Mouse (Mus musculus): ENCODE measurements at regions not wholly inside any gene's neighbourhood (a gene's known extent, or its start where the extent isn't known, plus 50 kb on each side); places are given as distances from the start of the nearest gene placed in this dataset.

- no peak overlapping the region for H3K9ac ChIP-seq (ENCODE audit: control insufficient read depth, low read depth, low read length, poor library complexity, severe bottlenecking)
- no peak overlapping the region for H3K4me3 ChIP-seq (ENCODE audit: control insufficient read depth in 1 of 2, insufficient read depth in 1 of 2, low read depth in 2 of 2, low read length in 2 of 2)
- no peaks in the 10 kb centered on the region for H3K4me1 ChIP-seq (ENCODE audit: control insufficient read depth in 1 of 2, insufficient read depth in 2 of 2, low read length in 2 of 2)
- no peaks in the 10 kb centered on the region for H3K36me3 ChIP-seq (ENCODE audit: control insufficient read depth in 1 of 2, insufficient read depth in 2 of 2, low read length in 2 of 2)
- no peak for TF ChIP-seq POLR2AphosphoS2 (IDR thresholded peaks at IDR 0.05; ENCODE audit: low read length)
- no peak for TF ChIP-seq GATA1 (IDR thresholded peaks at IDR 0.05; ENCODE audit: low read depth, low read length)
- TF ChIP-seq MYC (IDR thresholded peaks at IDR 0.05; ENCODE audit: low read depth, low read length): no peak
- no peak for TF ChIP-seq CHD2 (IDR thresholded peaks at IDR 0.05; ENCODE audit: low read length)
- no peak for TF ChIP-seq ZMIZ1 (IDR thresholded peaks at IDR 0.05; ENCODE audit: low read depth, low read length)
- TF ChIP-seq JUND (IDR thresholded peaks at IDR 0.05; ENCODE audit: low read depth, low read length): no peak
- no peak for TF ChIP-seq MAZ (IDR thresholded peaks at IDR 0.05; ENCODE audit: low read depth, low read length)
- H3K27me3 ChIP-seq (ENCODE audit: control insufficient read depth in 1 of 2, insufficient read depth in 2 of 2, low read length in 2 of 2): no peaks in the 10 kb centered on the region
- H3K79me2 ChIP-seq (ENCODE audit: control insufficient read depth, insufficient read depth, low read length, poor library complexity): no peaks in the 10 kb centered on the region
- DNase-seq (ENCODE audit: low read depth, low spot score): no peak
- H3K9me3 ChIP-seq (replicated peaks; ENCODE audit: insufficient read depth, low read length): no peaks in the 10 kb centered on the region
- no peak overlapping the region for H3K27ac ChIP-seq (ENCODE audit: control insufficient read depth, low read depth, low read length)
Observed at GRCm38 (mm10) chr8:128065127-128065526, 293.3 kb upstream of the Nrp1 start.

GRCm38 (mm10) chr8:128065964-128066680, 292.3 kb upstream of the Nrp1 start:
- H3K79me2 ChIP-seq (ENCODE audit: control insufficient read depth, insufficient read depth, low read length, poor library complexity): no peaks in the 10 kb centered on the region
- no peak for TF ChIP-seq CHD2 (IDR thresholded peaks at IDR 0.05; ENCODE audit: low read length)
- TF ChIP-seq MEF2A (IDR thresholded peaks at IDR 0.05; ENCODE audit: extremely low read depth, insufficient replicate concordance, low read depth, low read length, poor library complexity, severe bottlenecking): no peak
- no peak for TF ChIP-seq HCFC1 (IDR thresholded peaks at IDR 0.05; ENCODE audit: low read depth, low read length)
- TF ChIP-seq ZMIZ1 (IDR thresholded peaks at IDR 0.05; ENCODE audit: low read depth, low read length): no peak
- no peak for TF ChIP-seq SIN3A (IDR thresholded peaks at IDR 0.05; ENCODE audit: low read length)
- no peak for TF ChIP-seq MAX (IDR thresholded peaks at IDR 0.05; ENCODE audit: low read length)
- TF ChIP-seq POLR2AphosphoS2 (IDR thresholded peaks at IDR 0.05; ENCODE audit: low read length): no peak
- TF ChIP-seq SMC3 (IDR thresholded peaks at IDR 0.05; ENCODE audit: low read depth, low read length): no peak
- TF ChIP-seq ZC3H11A (IDR thresholded peaks at IDR 0.05; ENCODE audit: low read depth, low read length): no peak
- TF ChIP-seq TAL1 (IDR thresholded peaks at IDR 0.05; ENCODE audit: low read length): no peak
- no peak for TF ChIP-seq RCOR1 (IDR thresholded peaks at IDR 0.05; ENCODE audit: low read depth, low read length)
- TF ChIP-seq EP300 (IDR thresholded peaks at IDR 0.05; ENCODE audit: low read depth in 1 of 2, low read length in 2 of 2): no peak
- no peak for TF ChIP-seq MAZ (IDR thresholded peaks at IDR 0.05; ENCODE audit: low read depth, low read length)
- TF ChIP-seq CTCF (IDR thresholded peaks at IDR 0.05 in 2 of 3, conservative IDR thresholded peaks at IDR 0.05 in 1 of 3; ENCODE audit: control insufficient read depth in 1 of 3, insufficient read depth in 1 of 3, low read depth in 2 of 3, low read length in 3 of 3, poor library complexity in 1 of 3, severe bottlenecking in 1 of 3): no peak
- H3K27ac ChIP-seq (ENCODE audit: control insufficient read depth, low read depth, low read length): no peak overlapping the region
- H3K27me3 ChIP-seq (ENCODE audit: control insufficient read depth in 1 of 2, insufficient read depth in 2 of 2, low read length in 2 of 2): no peaks in the 10 kb centered on the region
- no peak overlapping the region for H3K4me3 ChIP-seq (ENCODE audit: control insufficient read depth in 1 of 2, insufficient read depth in 1 of 2, low read depth in 2 of 2, low read length in 2 of 2)
- DNase-seq (ENCODE audit: low read depth, low spot score): no peak
- no peak overlapping the region for H3K9ac ChIP-seq (ENCODE audit: control insufficient read depth, low read depth, low read length, poor library complexity, severe bottlenecking)
- no peaks in the 10 kb centered on the region for H3K9me3 ChIP-seq (replicated peaks; ENCODE audit: insufficient read depth, low read length)
- no peaks in the 10 kb centered on the region for H3K36me3 ChIP-seq (ENCODE audit: control insufficient read depth in 1 of 2, insufficient read depth in 2 of 2, low read length in 2 of 2)
- no peaks in the 10 kb centered on the region for H3K4me1 ChIP-seq (ENCODE audit: control insufficient read depth in 1 of 2, insufficient read depth in 2 of 2, low read length in 2 of 2)
